Mouse (Mus musculus) mature B cell (primary cell): ENCODE data around the gene Tent5a.

Experiments
- in situ Hi-C: fragments of 300-500 bp; cut with MboI; formaldehyde crosslinking; loops from 2 replicates; pipeline ENCODE4 v1.14.3; 2019

Gene Tent5a

GRCm38 (mm10) chr9:85327242-85328211 lies at the start of gene Tent5a:
Gene Tent5a (minus strand): TSS chr9:85327348.
- in situ Hi-C loops = loop anchor here (25.0 kb wide), 2 partner anchors 1135 to 1315 kb away; partner anchors contain the start of genes Dop1a and Ube2cbp

DNA sequence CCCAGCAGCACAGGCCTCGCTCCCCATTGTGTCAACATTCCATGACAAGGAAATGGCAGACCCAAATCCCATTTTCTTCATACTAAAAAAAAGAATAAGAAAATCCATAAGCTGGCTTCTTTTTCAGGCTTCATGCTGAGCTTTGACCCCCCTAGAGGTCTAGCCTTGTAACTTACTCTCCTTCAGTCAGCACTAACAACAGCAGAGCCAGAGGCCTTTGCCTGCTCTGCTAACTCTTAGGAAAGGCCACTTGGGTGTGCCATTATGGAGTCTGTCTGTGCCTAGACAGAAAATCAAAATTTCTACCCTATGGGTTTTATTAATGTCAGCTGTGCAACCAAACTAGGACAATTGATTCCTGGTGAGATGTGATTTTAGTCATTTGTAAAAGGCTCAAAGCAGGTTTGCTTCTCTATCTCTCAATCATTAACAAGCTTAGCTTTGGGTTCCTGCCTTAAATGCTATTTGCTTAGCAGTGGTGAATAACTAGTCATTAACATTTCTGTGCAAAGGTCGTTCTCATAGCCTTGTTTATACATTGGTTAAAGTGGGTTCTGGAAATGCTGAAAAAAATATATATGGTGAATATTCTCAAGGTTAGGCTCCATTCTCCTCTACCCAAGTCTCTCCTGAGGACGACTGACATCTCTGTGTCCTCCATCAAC lies 49.6 kb upstream of the Tent5a start:
- in situ Hi-C loops = no loop called here

DNA sequence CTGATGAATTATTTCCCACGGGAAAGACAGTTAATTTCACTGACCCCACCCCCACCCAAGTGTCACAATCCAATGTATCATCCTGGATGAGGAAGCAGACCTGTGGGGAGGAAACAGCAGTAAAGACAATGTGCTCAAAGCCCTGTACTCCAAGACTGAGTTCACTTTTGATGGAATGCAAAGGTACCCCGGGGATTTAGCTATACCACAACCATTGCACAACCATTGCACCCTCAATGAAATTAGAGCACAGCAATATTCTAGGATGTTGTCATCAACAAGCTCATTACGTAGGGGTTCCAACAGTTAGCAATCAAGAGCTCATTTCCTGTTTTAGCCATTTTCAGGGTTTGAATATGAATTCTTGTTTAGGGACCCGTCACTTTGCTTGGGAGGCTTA lies 48.0 kb upstream of the Tent5a start:
- in situ Hi-C loops = no loop called here

GRCm38 (mm10) chr9:85372034-85372433 lies 44.9 kb upstream of the Tent5a start:
- in situ Hi-C loops = no loop called here

GRCm38 (mm10) chr9:85369512-85369911 lies 42.4 kb upstream of the Tent5a start:
- in situ Hi-C loops = no loop called here

GRCm38 (mm10) chr9:85357154-85357860 lies 30.2 kb upstream of the Tent5a start:
- in situ Hi-C loops = no loop called here

DNA sequence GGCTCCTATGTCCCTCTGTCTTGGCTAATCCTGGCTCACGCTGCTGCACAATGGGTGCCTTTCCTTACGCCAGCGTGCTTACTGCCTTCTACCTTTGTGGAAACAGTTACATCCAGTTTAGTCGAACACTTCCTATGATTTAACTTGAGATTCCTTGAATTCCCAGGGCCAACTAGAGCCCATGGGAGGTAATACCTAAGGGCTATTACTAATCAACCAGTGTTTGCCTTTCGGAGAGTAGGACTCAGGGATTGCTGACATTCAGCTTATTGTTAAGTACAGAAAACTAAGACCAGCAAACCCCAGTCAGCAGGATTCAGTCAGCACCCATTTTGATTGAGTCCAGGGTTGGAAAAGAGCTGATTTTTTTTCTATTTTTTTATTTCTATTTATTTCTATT lies 28.4 kb upstream of the Tent5a start:
- in situ Hi-C loops = no loop called here

- in situ Hi-C loops = loop anchor here (25.0 kb wide), 2 partner anchors 1114 to 1336 kb away; partner anchors contain the start of genes Dop1a and Ube2cbp
Observed at GRCm38 (mm10) chr9:85347823-85348523, 20.8 kb upstream of the Tent5a start.

DNA sequence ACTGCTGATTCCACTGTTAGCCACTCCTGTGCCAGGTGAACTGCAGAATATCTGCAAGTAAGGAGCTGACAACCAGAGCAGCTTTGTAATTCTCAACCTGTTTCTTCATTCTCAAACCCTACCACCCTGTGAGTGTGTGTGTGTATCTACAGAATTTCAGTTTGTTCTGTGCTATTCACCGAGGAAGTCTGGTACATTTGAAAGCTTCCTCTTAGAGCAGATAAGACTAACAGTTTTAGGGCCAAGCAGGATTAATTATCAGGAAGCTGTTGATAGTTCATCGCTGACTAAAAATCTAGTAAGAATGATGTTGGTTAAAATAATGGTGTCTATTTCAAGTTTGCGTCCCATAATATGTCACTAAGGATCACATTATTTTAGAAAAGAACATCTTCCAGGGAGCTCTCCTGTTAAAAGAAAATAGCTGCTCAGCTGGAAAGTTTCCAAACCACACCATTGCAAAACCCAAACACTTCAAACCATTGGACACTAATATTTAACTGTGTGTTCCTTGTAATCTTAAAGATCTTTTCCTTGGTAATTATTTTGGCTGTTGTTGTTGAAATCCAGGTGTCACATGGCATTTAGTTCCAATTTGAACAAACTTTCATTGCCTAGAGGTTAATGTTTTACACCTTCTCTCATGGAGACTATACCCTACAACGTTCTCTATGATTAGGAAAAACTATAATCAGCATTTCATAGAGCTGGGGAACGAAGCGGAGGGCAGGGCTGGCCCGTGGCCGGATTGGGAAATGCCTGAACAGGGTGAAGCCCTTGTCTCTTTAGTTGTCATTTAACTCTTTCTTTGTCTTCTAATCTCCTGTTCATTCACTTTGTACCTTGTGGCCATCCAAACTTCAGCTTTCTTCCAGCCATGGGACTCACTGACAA lies 16.0 kb upstream of the Tent5a start:
- in situ Hi-C loops = loop anchor here (25.0 kb wide), 2 partner anchors 1119 to 1331 kb away; partner anchors contain the start of genes Dop1a and Ube2cbp

DNA sequence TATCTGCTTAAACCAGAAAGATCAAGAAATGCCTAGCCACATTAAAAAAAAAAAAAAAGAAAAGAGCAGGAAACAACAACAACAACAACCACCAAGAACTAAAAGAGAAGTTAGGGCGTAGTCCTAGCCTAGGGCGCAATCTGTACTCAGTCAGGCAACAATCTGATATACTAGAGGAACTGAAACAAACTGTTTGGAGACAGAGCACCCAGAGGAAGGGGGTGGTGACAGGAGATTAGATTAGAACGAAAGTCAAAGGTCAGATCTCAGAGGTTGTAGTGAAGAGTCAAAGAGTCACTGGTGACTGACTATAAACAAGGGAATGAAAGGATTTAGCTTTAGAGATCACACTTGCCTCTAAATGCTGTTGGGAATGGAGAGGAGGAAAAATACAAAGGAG lies 13.2 kb upstream of the Tent5a start:
- in situ Hi-C loops = loop anchor here (25.0 kb wide), 2 partner anchors 1122 to 1328 kb away; partner anchors contain the start of genes Dop1a and Ube2cbp

DNA sequence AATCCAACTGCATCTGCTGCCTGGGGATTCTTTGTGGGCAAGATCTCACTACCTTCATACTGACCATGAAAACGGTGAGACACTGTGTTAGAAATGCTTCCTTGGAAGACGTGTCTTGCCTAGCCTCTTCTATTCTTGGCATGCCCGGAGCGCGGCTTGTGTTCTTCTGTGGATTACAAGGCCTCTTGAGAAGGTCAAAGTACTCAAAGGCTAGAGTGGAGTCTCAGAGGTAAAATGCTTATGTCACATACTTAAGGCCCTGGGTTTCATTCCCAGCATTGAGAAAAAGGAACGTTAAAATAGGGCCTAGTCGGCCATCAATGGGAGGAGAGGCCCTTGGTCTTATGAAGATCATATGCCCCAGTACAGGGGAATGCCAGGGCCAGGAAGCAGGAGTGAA lies 8.9 kb upstream of the Tent5a start:
- in situ Hi-C loops = loop anchor here (25.0 kb wide), 2 partner anchors 1126 to 1324 kb away; partner anchors contain the start of genes Dop1a and Ube2cbp

GRCm38 (mm10) chr9:85331521-85331920 lies 4.4 kb upstream of the Tent5a start:
- in situ Hi-C loops = loop anchor here (25.0 kb wide), 2 partner anchors 1131 to 1319 kb away; partner anchors contain the start of genes Dop1a and Ube2cbp

DNA sequence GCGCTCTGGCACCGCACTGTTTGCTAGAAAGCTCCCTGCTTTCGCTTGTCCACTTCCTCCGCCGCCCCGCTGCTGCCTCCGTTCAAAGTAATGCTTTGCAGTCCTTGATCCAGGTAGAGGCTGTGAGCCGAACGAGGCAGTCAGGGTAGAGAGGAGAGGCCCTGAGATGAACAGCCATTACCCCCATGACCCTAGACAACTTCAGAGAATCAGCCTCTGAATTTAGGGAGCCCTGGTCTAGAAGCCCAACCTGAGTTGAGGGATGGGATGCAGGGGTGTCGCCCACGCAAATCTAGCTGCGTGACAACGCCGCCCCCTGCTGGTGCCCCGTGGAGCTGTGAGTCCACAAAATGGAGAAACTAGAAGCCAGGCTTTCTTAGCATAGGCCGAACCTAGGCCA lies 1.1 kb upstream of the Tent5a start:
- in situ Hi-C loops = loop anchor here (25.0 kb wide), 2 partner anchors 1134 to 1316 kb away; partner anchors contain the start of genes Dop1a and Ube2cbp

DNA sequence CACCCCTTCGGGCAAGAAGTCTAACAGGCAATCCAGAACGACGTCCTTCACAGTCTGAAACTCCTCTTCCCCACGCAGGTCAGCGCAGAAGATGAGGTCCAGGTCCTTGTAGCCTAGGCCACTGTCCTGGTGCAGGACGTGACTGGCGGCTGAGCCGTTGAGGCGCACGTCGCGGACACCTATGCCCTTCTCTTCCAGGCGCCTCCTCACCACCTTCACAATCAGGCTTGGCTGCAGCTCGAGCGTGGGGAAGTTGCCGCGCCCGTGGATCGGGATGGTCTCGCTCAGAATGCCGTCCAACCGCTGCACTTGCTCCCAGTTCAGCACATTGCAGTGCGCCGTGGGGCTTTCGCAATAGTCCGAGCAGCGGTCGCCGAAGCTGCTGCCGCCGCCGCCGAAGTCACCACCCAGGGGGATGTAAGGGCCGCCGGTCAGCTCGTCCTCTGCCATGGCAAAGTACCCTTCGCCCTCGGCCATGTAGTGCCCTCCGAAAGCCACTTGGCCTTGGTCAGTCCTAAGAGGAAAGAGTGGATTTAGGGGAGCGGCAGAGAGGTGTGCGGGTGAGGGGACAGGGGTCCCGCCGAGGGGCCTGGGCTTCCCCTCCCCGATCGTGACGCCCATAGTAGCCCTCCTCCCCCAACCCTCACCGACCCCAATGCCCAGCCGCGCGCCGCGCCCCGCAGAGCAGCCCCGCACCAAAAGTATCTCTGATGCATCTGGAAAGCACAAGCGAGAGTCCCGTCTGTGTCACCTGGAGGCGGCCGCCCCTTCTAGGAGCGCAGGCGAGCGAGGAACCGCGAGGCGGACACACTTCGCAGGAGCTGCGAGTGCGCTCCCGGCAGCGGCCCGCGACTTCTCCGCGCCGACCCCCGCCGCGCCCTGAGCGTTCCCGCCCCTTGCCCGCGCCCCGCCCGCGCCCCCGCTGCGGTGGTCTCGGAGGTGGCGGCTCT lies 581 bp downstream of the Tent5a start:
- in situ Hi-C loops = loop anchor here (25.0 kb wide), 2 partner anchors 1136 to 1314 kb away; partner anchors contain the start of genes Dop1a and Ube2cbp

DNA sequence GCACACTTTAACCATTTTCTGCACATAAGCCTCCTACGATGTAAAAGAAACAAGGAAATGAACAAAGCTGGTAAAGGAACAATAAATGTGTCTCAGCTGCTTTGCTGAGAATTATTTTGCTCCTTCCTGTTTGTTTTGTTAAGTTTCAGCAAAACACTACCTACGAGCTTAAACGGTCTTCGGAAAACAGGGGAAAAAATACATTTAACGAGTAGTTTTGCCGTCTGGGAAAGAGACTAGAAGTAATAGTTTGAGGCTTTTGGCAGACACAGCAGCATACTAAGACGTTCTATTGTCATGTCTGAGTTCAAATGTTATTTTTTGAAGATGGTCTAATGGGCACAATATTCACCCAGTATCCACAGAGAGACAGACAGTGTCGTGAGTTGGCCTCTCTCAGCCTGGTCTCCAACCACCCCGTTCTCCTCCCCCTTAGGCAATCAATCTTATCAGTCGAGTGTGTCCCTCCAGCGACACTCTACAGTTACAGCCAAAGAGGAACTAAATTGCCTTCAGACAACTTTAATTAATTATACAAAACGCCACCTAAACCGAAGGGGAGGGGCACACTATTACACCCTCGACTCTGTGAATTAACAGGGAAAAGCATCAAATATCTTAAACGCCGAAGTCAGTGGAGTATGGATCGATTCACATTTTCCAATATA lies 1.8 kb downstream of the Tent5a start:
- in situ Hi-C loops = loop anchor here (25.0 kb wide), 2 partner anchors 1137 to 1313 kb away; partner anchors contain the start of genes Dop1a and Ube2cbp

- in situ Hi-C loops = no loop called here
Observed at GRCm38 (mm10) chr9:85324158-85324875, 2.8 kb downstream of the Tent5a start.
